Mouse (Mus musculus): Measurements from ENCODE around the gene Serpinf1. TPM values are rescaled to one million over a fixed set of nuclear protein-coding genes. Genes with fewer than 3 reads are reported as not detected.
A peak's percentile ranks its signal among the peaks of the same experiment; 100 is the strongest.

Gene Serpinf1
- polyA plus RNA-seq, 1 experiment from 2014 or later: 833 TPM

DNA sequence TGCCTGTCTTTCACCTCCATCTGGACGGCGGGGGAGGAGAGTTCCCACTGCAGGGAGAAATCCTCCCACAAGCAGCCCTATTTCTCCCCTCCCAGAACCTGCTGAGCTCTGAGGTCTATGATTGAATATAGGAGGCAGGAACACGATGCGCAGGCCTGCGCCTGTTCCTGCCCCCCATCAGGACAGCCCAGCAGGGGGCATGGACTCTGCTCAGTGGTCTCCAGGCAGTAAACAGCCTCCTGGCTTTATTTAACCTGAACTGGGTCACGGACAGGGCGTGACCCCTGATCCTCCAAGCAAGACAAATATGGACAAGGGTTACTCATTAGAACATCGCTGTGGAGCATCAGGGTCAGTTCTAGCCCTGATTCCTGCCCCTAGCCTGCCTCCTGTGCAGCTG, 21.2 kb upstream of the Serpinf1 start:
- Histone ChIP-seq H3K9me3 (ENCODE audit: low read length) (no peaks in the 10 kb centered on the region), H3K4me2 (ENCODE audit: low read depth, low read length) (0 out of 2 replicates have a peak overlapping the region, but pooled peaks have one; percentile 4), H3K27me3 (ENCODE audit: insufficient read depth, low read length) (no peaks in the 10 kb centered on the region), H3K4me1 (ENCODE audit: insufficient read depth) (peaks cover 30% of the 10 kb centered on the region), H3K27ac (ENCODE audit: low read depth) (peak overlapping the region; percentile 94), H3K4me3 (ENCODE audit: low read depth, low read length) (no peak overlapping the region), H3K9ac (replicated peaks) (no peak overlapping the region), H3K36me3 (replicated peaks; ENCODE audit: insufficient read depth, low read length) (peaks cover 75% of the 10 kb centered on the region)
- 71% methylated on average over 8 of the region's 8 CpGs for WGBS (ENCODE audit: insufficient replicate concordance)
- peak; percentile 73 for DNase-seq
- ATAC-seq: peak; percentile 92
- peak; percentile 31 for TF ChIP-seq CTCF (IDR thresholded peaks at IDR 0.05; ENCODE audit: low read depth)
- peak; percentile 83 for TF ChIP-seq EP300 (IDR thresholded peaks at IDR 0.05; ENCODE audit: low read depth)

DNA sequence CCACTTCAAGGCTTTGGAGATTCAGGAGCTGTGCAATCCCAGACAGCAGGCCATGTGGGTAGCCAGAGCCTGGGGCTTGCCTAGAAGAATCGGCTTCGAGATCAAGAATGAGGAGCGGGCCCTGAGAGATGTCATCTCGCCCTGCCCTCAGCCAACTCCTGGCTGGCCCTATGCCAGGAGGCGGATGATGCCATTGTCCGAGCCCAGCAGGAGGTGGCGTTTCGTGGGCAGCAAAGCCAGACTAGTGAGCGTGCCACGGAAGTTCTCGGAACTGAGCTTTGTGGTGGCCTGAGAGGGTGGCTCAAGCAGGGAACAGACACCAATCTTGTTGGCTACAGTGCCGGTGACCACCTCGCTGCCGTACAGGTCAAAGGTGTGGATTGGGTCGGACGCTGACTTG, 19.1 kb upstream of the Serpinf1 start:
- no peak for DNase-seq
- Histone ChIP-seq H3K27me3 (ENCODE audit: insufficient read depth, low read length) (no peaks in the 10 kb centered on the region), H3K27ac (ENCODE audit: low read depth) (peak overlapping the region; percentile 76; the same call in 1 of the 2 replicates), H3K4me2 (ENCODE audit: low read depth, low read length) (no peak overlapping the region), H3K9ac (replicated peaks) (no peak overlapping the region), H3K4me1 (ENCODE audit: insufficient read depth) (peaks cover 27% of the 10 kb centered on the region), H3K4me3 (ENCODE audit: low read depth, low read length) (no peak overlapping the region), H3K9me3 (ENCODE audit: low read length) (no peaks in the 10 kb centered on the region), H3K36me3 (replicated peaks; ENCODE audit: insufficient read depth, low read length) (peaks cover 54% of the 10 kb centered on the region)
- 88% methylated on average over 16 of the region's 16 CpGs for WGBS (ENCODE audit: insufficient replicate concordance)
- no peak for ATAC-seq
- no peak for TF ChIP-seq CTCF (IDR thresholded peaks at IDR 0.05; ENCODE audit: low read depth)
- TF ChIP-seq EP300 (IDR thresholded peaks at IDR 0.05; ENCODE audit: low read depth): no peak

DNA sequence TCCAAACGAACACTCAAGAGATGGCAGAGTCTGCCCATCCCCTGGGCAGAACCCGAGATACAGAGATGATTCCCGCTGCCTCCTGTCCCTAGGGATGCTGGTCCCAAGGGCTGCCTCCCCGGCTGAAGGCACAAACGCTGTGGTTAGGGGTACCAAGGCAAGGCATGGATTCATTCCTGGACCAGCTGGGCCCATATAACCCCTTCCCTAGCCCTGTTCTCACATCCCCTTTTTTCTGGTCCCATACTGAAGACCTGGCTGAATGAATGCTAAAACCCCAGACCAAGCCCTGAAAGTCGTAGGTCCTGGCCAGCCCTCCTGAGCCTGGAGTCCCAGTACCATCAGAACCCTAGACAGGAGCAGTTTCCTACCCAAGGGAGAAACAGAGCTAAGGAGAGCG, 18.5 kb upstream of the Serpinf1 start:
- Histone ChIP-seq H3K9ac (replicated peaks) (no peak overlapping the region), H3K9me3 (ENCODE audit: low read length) (no peaks in the 10 kb centered on the region), H3K4me3 (ENCODE audit: low read depth, low read length) (no peak overlapping the region), H3K4me1 (ENCODE audit: insufficient read depth) (peaks cover 27% of the 10 kb centered on the region), H3K36me3 (replicated peaks; ENCODE audit: insufficient read depth, low read length) (peaks cover 50% of the 10 kb centered on the region), H3K27me3 (ENCODE audit: insufficient read depth, low read length) (no peaks in the 10 kb centered on the region), H3K4me2 (ENCODE audit: low read depth, low read length) (no peak overlapping the region), H3K27ac (ENCODE audit: low read depth) (peak overlapping the region; percentile 76)
- DNase-seq (no peak), ATAC-seq (no peak)
- TF ChIP-seq EP300 (IDR thresholded peaks at IDR 0.05; ENCODE audit: low read depth) (no peak), CTCF (IDR thresholded peaks at IDR 0.05; ENCODE audit: low read depth) (no peak)
- WGBS (ENCODE audit: insufficient replicate concordance): 74% methylated on average over 7 of the region's 7 CpGs

DNA sequence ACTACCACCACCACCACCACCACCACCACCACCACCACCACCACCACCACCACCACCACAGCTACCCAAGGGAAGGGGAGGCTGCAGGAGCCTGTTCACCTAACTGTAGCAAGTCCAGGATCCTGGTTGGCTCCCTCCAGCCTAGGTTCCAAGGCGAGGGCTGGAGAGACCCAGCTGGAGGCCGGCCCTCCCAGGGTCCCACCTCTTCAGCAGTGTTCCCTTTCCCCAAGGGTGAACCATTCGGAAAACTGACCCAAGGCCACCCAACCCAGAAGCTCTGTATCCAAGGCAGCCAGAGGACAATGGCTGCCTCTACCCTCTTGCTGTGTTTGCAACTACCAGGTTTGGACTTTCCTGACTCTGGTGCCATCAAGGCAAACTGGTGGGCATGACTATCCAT, 17.4 kb upstream of the Serpinf1 start:
- ATAC-seq: no peak
- no peaks in the 10 kb centered on the region for H3K27me3 ChIP-seq (ENCODE audit: insufficient read depth, low read length)
- peaks cover 43% of the 10 kb centered on the region for H3K36me3 ChIP-seq (replicated peaks; ENCODE audit: insufficient read depth, low read length)
- 72% methylated on average over 3 of the region's 3 CpGs for WGBS (ENCODE audit: insufficient replicate concordance)
- no peak for DNase-seq
- TF ChIP-seq CTCF (IDR thresholded peaks at IDR 0.05; ENCODE audit: low read depth) (no peak), EP300 (IDR thresholded peaks at IDR 0.05; ENCODE audit: low read depth) (no peak)
- peaks cover 30% of the 10 kb centered on the region for H3K4me1 ChIP-seq (ENCODE audit: insufficient read depth)
- no peaks in the 10 kb centered on the region for H3K9me3 ChIP-seq (ENCODE audit: low read length)
- H3K4me2 ChIP-seq (ENCODE audit: low read depth, low read length): no peak overlapping the region
- H3K9ac ChIP-seq (replicated peaks): no peak overlapping the region
- peak overlapping the region; percentile 76 for H3K27ac ChIP-seq (ENCODE audit: low read depth)
- no peak overlapping the region for H3K4me3 ChIP-seq (ENCODE audit: low read depth, low read length)

DNA sequence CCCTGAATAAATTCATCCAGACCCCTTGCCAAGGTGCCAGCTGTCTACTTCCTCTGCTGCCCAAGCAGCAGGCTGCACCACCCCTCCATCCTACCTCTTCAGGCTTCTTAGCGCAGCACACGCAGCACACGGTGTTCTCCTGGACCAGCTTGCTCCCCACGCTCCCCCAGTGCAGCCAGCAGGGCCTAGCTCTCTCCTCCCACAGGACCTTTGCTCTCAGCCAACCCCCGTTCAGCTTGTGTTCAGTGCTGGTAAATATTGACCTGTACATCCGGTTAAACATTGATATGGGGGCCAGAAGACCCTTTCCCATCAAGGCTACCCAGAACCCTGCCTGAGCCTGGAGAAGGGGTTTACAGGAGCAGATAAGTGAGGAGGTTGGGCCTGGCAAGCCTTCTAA, 16.9 kb upstream of the Serpinf1 start, which contains the start of gene Serpinf2:
Gene Serpinf2, minus strand, starts transcription at position 229 of the 400 bp plus-strand sequence.
- Histone ChIP-seq H3K4me1 (ENCODE audit: insufficient read depth) (peaks cover 26% of the 10 kb centered on the region), H3K36me3 (replicated peaks; ENCODE audit: insufficient read depth, low read length) (peaks cover 41% of the 10 kb centered on the region), H3K27me3 (ENCODE audit: insufficient read depth, low read length) (no peaks in the 10 kb centered on the region), H3K9ac (replicated peaks) (peak within 1 kb of the TSS; percentile 70), H3K27ac (ENCODE audit: low read depth) (peak within 1 kb of the TSS; percentile 95), H3K4me2 (ENCODE audit: low read depth, low read length) (peak within 1 kb of the TSS; percentile 65), H3K4me3 (ENCODE audit: low read depth, low read length) (peak within 1 kb of the TSS; percentile 47), H3K9me3 (ENCODE audit: low read length) (peaks cover under 1% of the 10 kb centered on the region; the same call in 1 of the 2 replicates)
- WGBS (ENCODE audit: insufficient replicate concordance): 63% methylated on average over 6 of the region's 6 CpGs
- TF ChIP-seq CTCF (IDR thresholded peaks at IDR 0.05; ENCODE audit: low read depth) (no peak), EP300 (IDR thresholded peaks at IDR 0.05; ENCODE audit: low read depth) (no peak)
- peak; percentile 58 for ATAC-seq
- peak; percentile 61 for DNase-seq

DNA sequence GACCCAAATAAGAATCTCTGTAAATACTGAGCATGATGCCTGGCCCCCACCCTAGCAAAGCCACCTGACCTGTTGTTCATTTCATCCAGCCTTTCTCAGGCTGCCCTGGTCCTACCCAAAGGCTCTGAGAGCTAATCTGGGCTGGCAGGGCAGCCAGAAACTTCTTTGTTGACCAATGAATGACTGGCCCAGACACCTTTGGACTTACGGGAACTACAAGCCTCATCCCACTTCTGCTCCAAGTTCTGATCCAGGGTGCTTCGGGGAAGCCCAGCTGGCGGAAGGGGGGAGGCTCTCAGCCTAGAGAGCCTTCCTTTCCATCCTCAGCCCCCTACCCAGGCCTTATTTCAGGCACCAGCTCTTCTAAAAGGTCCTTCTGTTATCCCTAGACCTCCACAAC, 16.3 kb upstream of the Serpinf1 start:
- DNase-seq (no peak), ATAC-seq (peak; percentile 40)
- TF ChIP-seq EP300 (IDR thresholded peaks at IDR 0.05; ENCODE audit: low read depth): no peak
- no peak for TF ChIP-seq CTCF (IDR thresholded peaks at IDR 0.05; ENCODE audit: low read depth)
- Histone ChIP-seq H3K4me2 (ENCODE audit: low read depth, low read length) (peak overlapping the region; percentile 65), H3K4me3 (ENCODE audit: low read depth, low read length) (peak overlapping the region; percentile 47), H3K4me1 (ENCODE audit: insufficient read depth) (peaks cover 25% of the 10 kb centered on the region), H3K9ac (replicated peaks) (peak overlapping the region; percentile 70), H3K27ac (ENCODE audit: low read depth) (peak overlapping the region; percentile 95), H3K36me3 (replicated peaks; ENCODE audit: insufficient read depth, low read length) (peaks cover 41% of the 10 kb centered on the region), H3K9me3 (ENCODE audit: low read length) (peaks cover 4% of the 10 kb centered on the region; the same call in 1 of the 2 replicates), H3K27me3 (ENCODE audit: insufficient read depth, low read length) (no peaks in the 10 kb centered on the region)
- 62% methylated on average over 3 of the region's 3 CpGs for WGBS (ENCODE audit: insufficient replicate concordance)

All from liver, postnatal 0 days (tissue).